8 mouse cellular contexts compared by ENCODE assay signal in genomic region chr13:97242716-97243115, GRCm38 (mm10). TPM values are rescaled to one million over a fixed set of nuclear protein-coding genes. Genes with fewer than 3 reads are reported as not detected.
A peak's percentile ranks its signal among the peaks of the same experiment; 100 is the strongest.
DNase-seq lines count a peak whose midpoint lies in the region; ATAC-seq and TF ChIP-seq lines count a peak whose summit lies in the region.

No protein-coding gene starts in this region.

- 2% methylated on average over 6 of the region's 6 CpGs for WGBS in hindbrain, embryonic 14.5 days
- under 1% methylated on average over 6 of the region's 6 CpGs for WGBS in midbrain, embryonic 16.5 days

- no peak for ATAC-seq in hindbrain, embryonic 14.5 days (ENCODE audit: low FRiP score)
- ATAC-seq in midbrain, embryonic 16.5 days: no peak
- no peak for ATAC-seq in monocyte, adult 5-6 weeks (replicated peaks; ENCODE audit: insufficient number of reproducible peaks, low FRiP score, low TSS enrichment, poor library complexity, severe bottlenecking)

- peaks cover 12% of the 10 kb centered on the region for H3K4me1 ChIP-seq in brown adipose tissue, adult 24 weeks (ENCODE audit: control insufficient read depth, insufficient read depth, insufficient read length, low read length)
- H3K4me1 ChIP-seq in hindbrain, embryonic 14.5 days (replicated peaks; ENCODE audit: control insufficient read depth, insufficient read depth, low read length): peaks cover 56% of the 10 kb centered on the region
- peaks cover 57% of the 10 kb centered on the region for H3K4me1 ChIP-seq in midbrain, embryonic 16.5 days (ENCODE audit: control insufficient read depth, insufficient read depth, low read length)

- no peaks in the 10 kb centered on the region for H3K9me3 ChIP-seq in hindbrain, embryonic 14.5 days (ENCODE audit: control insufficient read depth, low read length)
- no peaks in the 10 kb centered on the region for H3K9me3 ChIP-seq in midbrain, embryonic 16.5 days (replicated peaks; ENCODE audit: control insufficient read depth, low read length, poor library complexity, severe bottlenecking)

- TF ChIP-seq CTCF in layer of hippocampus, adult 2 months (conservative IDR thresholded peaks at IDR 0.05): no peak

- peak overlapping the region; percentile 98 for H3K4me3 ChIP-seq in layer of hippocampus, adult 2 months
- H3K4me3 ChIP-seq in brown adipose tissue, adult 24 weeks (ENCODE audit: insufficient read depth, low read depth, low read length): peak overlapping the region; percentile 92
- peak overlapping the region; percentile 89 for H3K4me3 ChIP-seq in hindbrain, embryonic 14.5 days (replicated peaks; ENCODE audit: low read length)
- H3K4me3 ChIP-seq in midbrain, embryonic 16.5 days (ENCODE audit: low read depth, low read length): peak overlapping the region; percentile 94

- H3K27me3 ChIP-seq in hindbrain, embryonic 14.5 days (ENCODE audit: control insufficient read depth, insufficient read depth, low read length): no peaks in the 10 kb centered on the region
- no peaks in the 10 kb centered on the region for H3K27me3 ChIP-seq in midbrain, embryonic 16.5 days (ENCODE audit: control insufficient read depth, insufficient read depth, low read depth, low read length)

- DNase-seq in layer of hippocampus, adult 2 months (ENCODE audit: low spot score in 2 of 2): no peak
- no peak for DNase-seq in layer of hippocampus, adult 18-20 months (ENCODE audit: low spot score in 2 of 2)
- no peak for DNase-seq in hindbrain, embryonic 14.5 days (ENCODE audit: low spot score)
- DNase-seq in ovary, postnatal 10 days (ENCODE audit: low spot score): no peak
- DNase-seq in Muller cell, postnatal 12 days (ENCODE audit: inconsistent ontology term): no peak

- H3K9ac ChIP-seq in hindbrain, embryonic 14.5 days: peak overlapping the region; percentile 94
- H3K9ac ChIP-seq in midbrain, embryonic 16.5 days (ENCODE audit: low read depth, low read length): peak overlapping the region; percentile 91

- H3K27ac ChIP-seq in layer of hippocampus, adult 2 months: peak overlapping the region; percentile 99
- H3K27ac ChIP-seq in brown adipose tissue, adult 24 weeks (replicated peaks; ENCODE audit: low read depth, low read length): peak overlapping the region; percentile 28; the same call in 1 of the 2 replicates
- peak overlapping the region; percentile 93 for H3K27ac ChIP-seq in hindbrain, embryonic 14.5 days
- H3K27ac ChIP-seq in midbrain, embryonic 16.5 days (ENCODE audit: low read length): peak overlapping the region; percentile 97

- H3K36me3 ChIP-seq in hindbrain, embryonic 14.5 days (replicated peaks; ENCODE audit: control insufficient read depth, insufficient read depth): peaks cover 28% of the 10 kb centered on the region
- H3K36me3 ChIP-seq in midbrain, embryonic 16.5 days (ENCODE audit: control insufficient read depth, insufficient read depth, low read length): peaks cover 18% of the 10 kb centered on the region

- peak overlapping the region; percentile 82 for H3K4me2 ChIP-seq in hindbrain, embryonic 14.5 days (replicated peaks)
- peak overlapping the region; percentile 91 for H3K4me2 ChIP-seq in midbrain, embryonic 16.5 days (ENCODE audit: low read length)

RNA-seq across cellular contexts. Expression of gene Enc1, which starts 1.8 kb away (rescaled TPM):
- 100 to 1,000 TPM; 744 to 746 TPM for total RNA-seq in layer of hippocampus, adult 2 months (2021)
- total RNA-seq in layer of hippocampus, adult 18-20 months (2021): 100 to 1,000 TPM; 757 to 762 TPM
- 17.6 and 27.3 TPM in 2 replicates for polyA plus RNA-seq in brown adipose tissue, adult 24 weeks (2012; ENCODE audit: insufficient read depth, insufficient read length, missing spikeins)
- polyA plus RNA-seq in hindbrain, embryonic 14.5 days (2014; fragmentation: Nextera tagmentation; extraction: Ambion mirVana): 80.5 and 82.4 TPM in 2 replicates
- 103 and 119 TPM in 2 replicates for polyA plus RNA-seq in midbrain, embryonic 16.5 days (2015; fragmentation: Nextera tagmentation; extraction: Ambion mirVana)
- 4.6 to 13.6 TPM (median 6.6 TPM) in 3 replicates for total RNA-seq in monocyte, adult 5-6 weeks (2017)

RNA-seq across cellular contexts. Expression of gene Hexb, which starts 44.6 kb away (rescaled TPM):
- total RNA-seq in layer of hippocampus, adult 2 months (2021): 100 to 1,000 TPM; 118 to 124 TPM
- total RNA-seq in layer of hippocampus, adult 18-20 months (2021): 100 to 1,000 TPM; 121 to 138 TPM
- polyA plus RNA-seq in brown adipose tissue, adult 24 weeks (2012; ENCODE audit: insufficient read depth, insufficient read length, missing spikeins): 14.6 and 16.0 TPM in 2 replicates
- polyA plus RNA-seq in hindbrain, embryonic 14.5 days (2014; fragmentation: Nextera tagmentation; extraction: Ambion mirVana): 45.3 and 50.7 TPM in 2 replicates
- 40.3 and 49.8 TPM in 2 replicates for polyA plus RNA-seq in midbrain, embryonic 16.5 days (2015; fragmentation: Nextera tagmentation; extraction: Ambion mirVana)
- 72.1 to 103 TPM (median 100 TPM) in 3 replicates for total RNA-seq in monocyte, adult 5-6 weeks (2017)

Comparison
In these comparisons a context has a peak if more than half of its experiments do, and no peak if none do; other contexts are left out.
1. H3K27ac ChIP-seq: peak in every context shown above with its lines; median percentile 99 in layer of hippocampus, adult 2 months; 97 in midbrain, embryonic 16.5 days; 93 in hindbrain, embryonic 14.5 days; 28 in brown adipose tissue, adult 24 weeks.
2. RNA of gene Enc1, which starts 1.8 kb away (total RNA-seq): 757 to 762 TPM in layer of hippocampus, adult 18-20 months and 744 to 746 TPM in layer of hippocampus, adult 2 months; 4.6 to 13.6 TPM in monocyte, adult 5-6 weeks; every median in the first group is over 10 times any median in the second.
3. Peak in every context shown above with its lines, with median percentiles within 50 percentile points of each other: H3K4me3 ChIP-seq.